Mouse (Mus musculus) MEL (cell line): ENCODE measurements around the gene Ptprn.

Source experiments
- CTCF ChIP-seq, 3 experiments: IDR thresholded peaks in 2 of 3; conservative IDR thresholded peaks in 1 of 3; 2 replicates each; pipeline ENCODE4 v1.5.1; 2011 to 2012; ENCODE audit warnings: low read length in 3 of 3, low read depth in 2 of 3, mild to moderate bottlenecking in 2 of 3, improper control_type of control experiment in 1 of 3, inconsistent platforms in 1 of 3, mixed read lengths in 1 of 3, moderate library complexity in 1 of 3; ENCODE audit not compliant: control insufficient read depth in 1 of 3, insufficient read depth in 1 of 3, poor library complexity in 1 of 3, severe bottlenecking in 1 of 3
- EP300 ChIP-seq, 2 experiments: IDR thresholded peaks; 2 replicates each; pipeline ENCODE4 v1.6.1; 2011; ENCODE audit warnings: improper control_type of control experiment in 2 of 2, low read length in 2 of 2, low read depth in 1 of 2, mild to moderate bottlenecking in 1 of 2
- MAX ChIP-seq: IDR thresholded peaks from 2 replicates; pipeline ENCODE4 v1.6.1; 2011; ENCODE audit warnings: low read length, improper control_type of control experiment
- NRF1 ChIP-seq: IDR thresholded peaks from 2 replicates; pipeline ENCODE4 v1.6.1; 2014; ENCODE audit warnings: low read depth, mild to moderate bottlenecking, inconsistent platforms, low read length, improper control_type of control experiment, moderate library complexity; ENCODE audit not compliant: poor library complexity, insufficient read depth, severe bottlenecking
- POLR2A ChIP-seq, 2 experiments: IDR thresholded peaks; 2 replicates each; pipeline ENCODE4 v1.6.1; 2011 to 2012; ENCODE audit warnings: low read length in 2 of 2, mild to moderate bottlenecking in 2 of 2, control low read depth in 1 of 2, improper control_type of control experiment in 1 of 2, low read depth in 1 of 2, moderate library complexity in 1 of 2; ENCODE audit not compliant: control insufficient read depth in 1 of 2, insufficient read depth in 1 of 2, poor library complexity in 1 of 2
- POLR2AphosphoS5 ChIP-seq: IDR thresholded peaks from 2 replicates; pipeline ENCODE4 v1.6.1; 2012; ENCODE audit warnings: low read depth, borderline replicate concordance, mild to moderate bottlenecking, inconsistent platforms, low read length, moderate library complexity, mixed read lengths
- SMC3 ChIP-seq: IDR thresholded peaks from 2 replicates; pipeline ENCODE4 v1.6.1; 2011; ENCODE audit warnings: low read depth, low read length, improper control_type of control experiment
- TAL1 ChIP-seq: IDR thresholded peaks from 2 replicates; pipeline ENCODE4 v1.6.1; 2012; ENCODE audit warnings: mild to moderate bottlenecking, inconsistent platforms, low read length, moderate library complexity, mixed read lengths
- TCF12 ChIP-seq: IDR thresholded peaks from 2 replicates; pipeline ENCODE4 v1.6.1; 2014; ENCODE audit warnings: low read depth, mild to moderate bottlenecking, inconsistent platforms, low read length, improper control_type of control experiment, moderate library complexity
- ZKSCAN1 ChIP-seq: IDR thresholded peaks from 2 replicates; pipeline ENCODE4 v1.6.1; 2012; ENCODE audit warnings: low read depth, mild to moderate bottlenecking, inconsistent platforms, low read length, improper control_type of control experiment, moderate library complexity
- ZNF384 ChIP-seq: IDR thresholded peaks from 2 replicates; pipeline ENCODE4 v1.6.1; 2012; ENCODE audit warnings: low read depth, mild to moderate bottlenecking, inconsistent platforms, low read length, improper control_type of control experiment

GRCm38 (mm10) chr1:75278228-75278627, 13.9 kb upstream of the Ptprn start, which contains the start of gene Resp18:
- no peak for TF ChIP-seq ZKSCAN1
- TF ChIP-seq CTCF (IDR thresholded peaks at IDR 0.05 in 2 of 3, conservative IDR thresholded peaks at IDR 0.05 in 1 of 3; ENCODE audit: control insufficient read depth in 1 of 3, insufficient read depth in 1 of 3, low read depth in 2 of 3, low read length in 3 of 3, poor library complexity in 1 of 3, severe bottlenecking in 1 of 3), result no peak
- no peak for TF ChIP-seq EP300 (IDR thresholded peaks at IDR 0.05; ENCODE audit: low read depth in 1 of 2, low read length in 2 of 2)
- no peak for TF ChIP-seq SMC3
- TF ChIP-seq ZNF384, result no peak
- TF ChIP-seq NRF1, result no peak
- no peak for TF ChIP-seq MAX
- TF ChIP-seq POLR2AphosphoS5, result no peak
- TF ChIP-seq TAL1, result no peak
- TF ChIP-seq TCF12, result no peak
- TF ChIP-seq POLR2A (IDR thresholded peaks at IDR 0.05; ENCODE audit: control insufficient read depth in 1 of 2, insufficient read depth in 1 of 2, low read depth in 1 of 2, low read length in 2 of 2, poor library complexity in 1 of 2), result no peak
